Mouse (Mus musculus): ENCODE data around the gene Bcas3. TPM values are rescaled to one million over a fixed set of nuclear protein-coding genes. Genes with fewer than 3 reads are reported as not detected.

Bcas3 gene
- total and polyA plus RNA-seq, 2 experiments from 2014 or later, result 31.6 to 32.3 TPM

- H3K9ac ChIP-seq (replicated peaks; ENCODE audit: low read length), result no peak overlapping the region
- H3K9me3 ChIP-seq (ENCODE audit: low read length), result no peaks in the 10 kb centered on the region
- ATAC-seq (peak; percentile 58; the same call in 1 of the 2 replicates), DNase-seq (ENCODE audit: low spot score) (peak; percentile 32)
- peak overlapping the region; percentile 51; the same call in 1 of the 2 replicates for H3K27ac ChIP-seq
- TF ChIP-seq CTCF (IDR thresholded peaks at IDR 0.05; ENCODE audit: low read depth), result no peak
- WGBS, result 27% methylated on average over 9 of the region's 9 CpGs
- H3K4me3 ChIP-seq (ENCODE audit: low read length), result no peak overlapping the region
- no peaks in the 10 kb centered on the region for H3K4me1 ChIP-seq (ENCODE audit: insufficient read depth, low read length)
- H3K36me3 ChIP-seq (ENCODE audit: insufficient read depth, low read length), result no peaks in the 10 kb centered on the region
- H3K27me3 ChIP-seq (ENCODE audit: insufficient read depth, low read length), result no peaks in the 10 kb centered on the region
- no peak overlapping the region for H3K4me2 ChIP-seq (ENCODE audit: low read depth, low read length)
These were observed 39.9 kb downstream of the Bcas3 start for GRCm38 (mm10) chr11:85392864-85393220.

GRCm38 (mm10) chr11:85393990-85394389 lies 41.0 kb downstream of the Bcas3 start:
- H3K27ac ChIP-seq, result no peak overlapping the region
- H3K9ac ChIP-seq (replicated peaks; ENCODE audit: low read length), result no peak overlapping the region
- WGBS, result 59% methylated on average over 3 of the region's 3 CpGs
- no peaks in the 10 kb centered on the region for H3K36me3 ChIP-seq (ENCODE audit: insufficient read depth, low read length)
- TF ChIP-seq CTCF (IDR thresholded peaks at IDR 0.05; ENCODE audit: low read depth), result 0 out of 2 replicates have a peak, but pooled peaks have one; percentile 9
- no peak for DNase-seq (ENCODE audit: low spot score)
- no peak overlapping the region for H3K4me3 ChIP-seq (ENCODE audit: low read length)
- no peak overlapping the region for H3K4me2 ChIP-seq (ENCODE audit: low read depth, low read length)
- H3K9me3 ChIP-seq (ENCODE audit: low read length), result no peaks in the 10 kb centered on the region
- ATAC-seq, result no peak
- H3K27me3 ChIP-seq (ENCODE audit: insufficient read depth, low read length), result no peaks in the 10 kb centered on the region
- no peaks in the 10 kb centered on the region for H3K4me1 ChIP-seq (ENCODE audit: insufficient read depth, low read length)

- Histone ChIP-seq H3K36me3 (ENCODE audit: insufficient read depth, low read length) (no peaks in the 10 kb centered on the region), H3K4me3 (ENCODE audit: low read length) (no peak overlapping the region), H3K27ac (no peak overlapping the region), H3K4me1 (ENCODE audit: insufficient read depth, low read length) (no peaks in the 10 kb centered on the region), H3K27me3 (ENCODE audit: insufficient read depth, low read length) (no peaks in the 10 kb centered on the region), H3K4me2 (ENCODE audit: low read depth, low read length) (no peak overlapping the region), H3K9me3 (ENCODE audit: low read length) (no peaks in the 10 kb centered on the region), H3K9ac (replicated peaks; ENCODE audit: low read length) (no peak overlapping the region)
- 36% methylated on average over 7 of the region's 7 CpGs for WGBS
- DNase-seq (ENCODE audit: low spot score) (no peak), ATAC-seq (no peak)
- no peak for TF ChIP-seq CTCF (IDR thresholded peaks at IDR 0.05; ENCODE audit: low read depth)
These were observed 42.4 kb downstream of the Bcas3 start for GRCm38 (mm10) chr11:85395361-85395760.

- no peaks in the 10 kb centered on the region for H3K4me1 ChIP-seq (ENCODE audit: insufficient read depth, low read length)
- no peak for DNase-seq (ENCODE audit: low spot score)
- WGBS, result 49% methylated on average over 3 of the region's 3 CpGs
- no peaks in the 10 kb centered on the region for H3K27me3 ChIP-seq (ENCODE audit: insufficient read depth, low read length)
- H3K4me3 ChIP-seq (ENCODE audit: low read length), result no peak overlapping the region
- no peak overlapping the region for H3K4me2 ChIP-seq (ENCODE audit: low read depth, low read length)
- ATAC-seq, result no peak
- no peak for TF ChIP-seq CTCF (IDR thresholded peaks at IDR 0.05; ENCODE audit: low read depth)
- no peaks in the 10 kb centered on the region for H3K9me3 ChIP-seq (ENCODE audit: low read length)
- no peak overlapping the region for H3K27ac ChIP-seq
- no peaks in the 10 kb centered on the region for H3K36me3 ChIP-seq (ENCODE audit: insufficient read depth, low read length)
- H3K9ac ChIP-seq (replicated peaks; ENCODE audit: low read length), result no peak overlapping the region
These were observed 53.6 kb downstream of the Bcas3 start for GRCm38 (mm10) chr11:85406531-85406930.

- DNase-seq (ENCODE audit: low spot score), result no peak
These were observed 54.7 kb downstream of the Bcas3 start for GRCm38 (mm10) chr11:85407700-85408099.

GRCm38 (mm10) chr11:85412319-85412718 lies 59.4 kb downstream of the Bcas3 start:
- H3K4me1 ChIP-seq (ENCODE audit: insufficient read depth, low read length), result no peaks in the 10 kb centered on the region
- no peak for ATAC-seq
- 67% methylated on average over 7 of the region's 7 CpGs for WGBS
- no peak overlapping the region for H3K4me3 ChIP-seq (ENCODE audit: low read length)
- no peak for DNase-seq (ENCODE audit: low spot score)
- no peaks in the 10 kb centered on the region for H3K36me3 ChIP-seq (ENCODE audit: insufficient read depth, low read length)
- H3K9me3 ChIP-seq (ENCODE audit: low read length), result no peaks in the 10 kb centered on the region
- no peak overlapping the region for H3K9ac ChIP-seq (replicated peaks; ENCODE audit: low read length)
- TF ChIP-seq CTCF (IDR thresholded peaks at IDR 0.05; ENCODE audit: low read depth), result no peak
- H3K27me3 ChIP-seq (ENCODE audit: insufficient read depth, low read length), result no peaks in the 10 kb centered on the region
- no peak overlapping the region for H3K4me2 ChIP-seq (ENCODE audit: low read depth, low read length)
- H3K27ac ChIP-seq, result no peak overlapping the region

More at GRCm38 (mm10) chr11:85407700-85408099, 54.7 kb downstream of the Bcas3 start:
- no peaks in the 10 kb centered on the region for H3K4me1 ChIP-seq (ENCODE audit: insufficient read depth, low read length)
- no peak overlapping the region for H3K4me3 ChIP-seq (ENCODE audit: low read length)
- no peak overlapping the region for H3K9ac ChIP-seq (replicated peaks; ENCODE audit: low read length)
- ATAC-seq, result no peak
- H3K27ac ChIP-seq, result no peak overlapping the region
- H3K9me3 ChIP-seq (ENCODE audit: low read length), result no peaks in the 10 kb centered on the region
- WGBS, result 63% methylated on average over 3 of the region's 3 CpGs
- H3K27me3 ChIP-seq (ENCODE audit: insufficient read depth, low read length), result no peaks in the 10 kb centered on the region
- H3K36me3 ChIP-seq (ENCODE audit: insufficient read depth, low read length), result no peaks in the 10 kb centered on the region
- no peak for TF ChIP-seq CTCF (IDR thresholded peaks at IDR 0.05; ENCODE audit: low read depth)
- H3K4me2 ChIP-seq (ENCODE audit: low read depth, low read length), result no peak overlapping the region

GRCm38 (mm10) chr11:85414476-85414875 lies 61.5 kb downstream of the Bcas3 start:
- Histone ChIP-seq H3K27ac (no peak overlapping the region), H3K36me3 (ENCODE audit: insufficient read depth, low read length) (no peaks in the 10 kb centered on the region), H3K9me3 (ENCODE audit: low read length) (no peaks in the 10 kb centered on the region), H3K9ac (replicated peaks; ENCODE audit: low read length) (no peak overlapping the region), H3K27me3 (ENCODE audit: insufficient read depth, low read length) (no peaks in the 10 kb centered on the region), H3K4me3 (ENCODE audit: low read length) (no peak overlapping the region), H3K4me2 (ENCODE audit: low read depth, low read length) (no peak overlapping the region), H3K4me1 (ENCODE audit: insufficient read depth, low read length) (no peaks in the 10 kb centered on the region)
- ATAC-seq (no peak), DNase-seq (ENCODE audit: low spot score) (no peak)
- TF ChIP-seq CTCF (IDR thresholded peaks at IDR 0.05; ENCODE audit: low read depth), result no peak
- WGBS, result 91% methylated on average over 1 of the region's 1 CpGs
